Mouse (Mus musculus) liver, embryonic 11.5 days (tissue): Measurements from ENCODE around the gene Taar6. TPM values are rescaled to one million over a fixed set of nuclear protein-coding genes. Genes with fewer than 3 reads are reported as not detected.

Source experiments
- ATAC-seq: fragments of 200-750 bp; cut with Nextera tagmentation; replicated peaks from 2 replicates; pipeline ENCODE4 v1.8.0; 2017; ENCODE audit warnings: moderate number of reproducible peaks, mild to moderate bottlenecking, moderate TSS enrichment, moderate library complexity; ENCODE audit not compliant: low FRiP score
- DNase-seq: peaks from one replicate; pipeline ENCODE4 v3.0.0-alpha.2; 2017; ENCODE audit warnings: low spot score
- H3K27ac ChIP-seq: fragments of 300-500 bp; sonication (generic); 2 replicates; pipeline ENCODE4 v1.5.1; 2014; ENCODE audit warnings: mild to moderate bottlenecking, low read depth, low read length, control low read depth
- H3K27me3 ChIP-seq: fragments of 300-500 bp; sonication (generic); replicated peaks from 2 replicates; pipeline ENCODE4 v1.6.1; 2014; ENCODE audit warnings: low read length, mixed read lengths; ENCODE audit not compliant: control insufficient read depth, insufficient read depth
- H3K36me3 ChIP-seq: fragments of 300-500 bp; sonication (generic); 2 replicates; pipeline ENCODE4 v1.6.1; 2014; ENCODE audit warnings: mild to moderate bottlenecking, low read length, moderate library complexity, mixed read lengths; ENCODE audit not compliant: control insufficient read depth, insufficient read depth
- H3K4me1 ChIP-seq: fragments of 300-500 bp; sonication (generic); replicated peaks from 2 replicates; pipeline ENCODE4 v1.6.1; 2014; ENCODE audit warnings: low read length, mixed read lengths; ENCODE audit not compliant: control insufficient read depth, insufficient read depth
- H3K4me2 ChIP-seq: fragments of 300-500 bp; sonication (generic); 2 replicates; pipeline ENCODE4 v1.6.1; 2014; ENCODE audit warnings: mild to moderate bottlenecking, control low read depth, moderate library complexity
- H3K4me3 ChIP-seq: fragments of 300-500 bp; sonication (generic); 2 replicates; pipeline ENCODE4 v1.5.1; 2014; ENCODE audit warnings: low read depth, low read length, control low read depth
- H3K9ac ChIP-seq: fragments of 300-500 bp; sonication (generic); 2 replicates; pipeline ENCODE4 v1.6.1; 2014; ENCODE audit warnings: low read depth, low read length, control low read depth
- H3K9me3 ChIP-seq: fragments of 300-500 bp; sonication (generic); 2 replicates; pipeline ENCODE4 v1.6.1; 2016; ENCODE audit warnings: low read length, inconsistent platforms, mixed read lengths; ENCODE audit not compliant: control insufficient read depth
- WGBS: fragments of 180-500 bp; shearing (Covaris S2); extraction: QIAGEN DNeasy Blood & Tissue Kit; methylation state at CpG from one replicate; pipeline ENCODE4 v1.1.7; 2014; 5-methylcytosine and 5-hydroxymethylcytosine counted together
- polyA plus RNA-seq: library from polyadenylated mRNA; unstranded; fragments of >200 nt; fragmentation: Nextera tagmentation; extraction: Ambion mirVana; gene quantifications from 2 replicates; pipeline ENCODE4 v1.2.1, GENCODE M21; 2014

The Taar6 gene
- polyA plus RNA-seq: not detected in 2 replicates

DNA sequence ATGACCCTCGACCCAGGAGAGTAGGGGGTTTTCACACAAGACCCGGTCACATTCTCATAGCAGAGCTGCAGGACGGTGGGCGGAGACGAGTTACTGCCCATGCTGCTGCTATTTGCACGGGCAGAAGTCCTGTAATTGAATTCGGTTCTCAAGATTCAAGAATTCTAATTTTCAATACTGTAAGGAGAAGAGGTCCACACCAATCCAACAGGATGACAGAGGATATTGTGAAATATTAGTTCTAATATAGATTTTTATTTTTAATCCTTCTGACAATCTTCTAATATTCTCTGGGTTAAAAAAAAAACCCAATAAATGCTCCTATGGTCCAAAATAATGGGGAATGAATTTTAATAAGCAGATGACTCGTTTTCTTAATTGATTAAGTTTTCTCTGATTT lies at the start of gene Taar6:
TSS of gene Taar6 (minus strand) at position 101 of the 400 bp plus-strand sequence.
- no peaks in the 10 kb centered on the region for H3K4me1 ChIP-seq
- 72% methylated on average over 8 of the region's 8 CpGs for WGBS
- no peak within 1 kb of the TSS for H3K4me3 ChIP-seq
- H3K4me2 ChIP-seq: no peak within 1 kb of the TSS
- DNase-seq: no peak
- no peak within 1 kb of the TSS for H3K9ac ChIP-seq
- no peak for ATAC-seq
- H3K36me3 ChIP-seq: no peaks in the 10 kb centered on the region
- no peaks in the 10 kb centered on the region for H3K27me3 ChIP-seq
- no peaks in the 10 kb centered on the region for H3K9me3 ChIP-seq
- H3K27ac ChIP-seq: no peak within 1 kb of the TSS

GRCm38 (mm10) chr10:24031347-24031746 lies 45.9 kb upstream of the Taar6 start:
- Histone ChIP-seq H3K4me2 (no peak overlapping the region), H3K9ac (no peak overlapping the region), H3K27me3 (no peaks in the 10 kb centered on the region), H3K4me1 (no peaks in the 10 kb centered on the region), H3K27ac (no peak overlapping the region), H3K9me3 (no peaks in the 10 kb centered on the region), H3K36me3 (no peaks in the 10 kb centered on the region), H3K4me3 (no peak overlapping the region)
- DNase-seq (no peak), ATAC-seq (no peak)

DNA sequence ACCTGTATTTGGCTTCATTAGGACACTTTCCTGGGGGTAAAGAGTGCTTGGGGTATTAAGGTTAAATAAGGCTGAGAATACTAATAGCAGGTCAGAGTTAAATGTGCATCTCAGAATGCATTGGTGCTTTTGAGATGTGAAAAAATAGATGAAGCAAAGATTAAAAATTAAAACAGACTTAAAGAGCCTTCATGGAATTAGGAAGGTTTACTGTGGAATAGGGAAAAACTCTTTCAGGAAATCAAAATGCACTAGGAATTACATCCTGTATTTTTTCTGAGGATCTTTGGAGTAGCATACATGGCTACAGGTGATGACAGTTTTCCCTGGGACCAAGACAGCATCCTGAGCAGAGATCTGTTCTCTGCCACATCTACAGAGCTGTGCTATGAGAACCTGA lies 41.5 kb upstream of the Taar6 start, which contains the start of gene Taar7d:
TSS of gene Taar7d (plus strand) at position 301 of the 400 bp plus-strand sequence.
- Histone ChIP-seq H3K4me1 (no peaks in the 10 kb centered on the region), H3K36me3 (no peaks in the 10 kb centered on the region), H3K27me3 (no peaks in the 10 kb centered on the region), H3K27ac (no peak within 1 kb of the TSS), H3K4me2 (no peak within 1 kb of the TSS), H3K9me3 (no peaks in the 10 kb centered on the region), H3K9ac (no peak within 1 kb of the TSS), H3K4me3 (no peak within 1 kb of the TSS)
- ATAC-seq (no peak), DNase-seq (no peak)

DNA sequence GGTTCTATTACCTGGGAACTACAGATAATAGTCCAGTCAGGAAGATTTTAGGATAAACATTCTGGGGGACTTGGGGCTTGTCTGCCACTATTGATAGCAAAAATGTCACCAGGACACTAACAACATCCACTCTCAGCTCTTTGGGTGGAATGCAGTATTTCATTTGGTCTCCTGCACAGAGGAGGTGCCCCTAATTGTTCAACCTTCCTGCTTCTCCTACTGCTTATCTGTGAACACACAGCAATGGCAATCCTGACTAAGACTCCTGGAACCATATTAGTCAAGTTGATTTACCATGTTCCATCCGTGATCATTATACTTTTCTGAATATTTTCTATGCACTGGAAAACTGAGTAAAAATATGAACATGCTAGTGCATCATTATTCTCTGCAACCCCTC lies 22.7 kb upstream of the Taar6 start:
- 68% methylated on average over 1 of the region's 1 CpGs for WGBS
- H3K9me3 ChIP-seq: no peaks in the 10 kb centered on the region
- ATAC-seq (peak; percentile 63), DNase-seq (no peak)
- no peaks in the 10 kb centered on the region for H3K36me3 ChIP-seq
- no peak overlapping the region for H3K9ac ChIP-seq
- no peak overlapping the region for H3K4me3 ChIP-seq
- H3K4me2 ChIP-seq: no peak overlapping the region
- no peaks in the 10 kb centered on the region for H3K27me3 ChIP-seq
- H3K4me1 ChIP-seq: peaks cover 6% of the 10 kb centered on the region; the same call in 1 of the 2 replicates
- H3K27ac ChIP-seq: no peak overlapping the region

- no peak for DNase-seq
- Histone ChIP-seq H3K36me3 (no peaks in the 10 kb centered on the region), H3K27ac (no peak overlapping the region), H3K9ac (no peak overlapping the region), H3K9me3 (no peaks in the 10 kb centered on the region), H3K4me2 (no peak overlapping the region), H3K27me3 (no peaks in the 10 kb centered on the region), H3K4me3 (no peak overlapping the region), H3K4me1 (peaks cover 6% of the 10 kb centered on the region; the same call in 1 of the 2 replicates)
- ATAC-seq: peak; percentile 88
- WGBS: 46% methylated on average over 2 of the region's 2 CpGs
These were observed 21.6 kb upstream of the Taar6 start for GRCm38 (mm10) chr10:24007034-24007433.

GRCm38 (mm10) chr10:24006442-24006841 lies 21.0 kb upstream of the Taar6 start:
- Histone ChIP-seq H3K4me1 (peaks cover 6% of the 10 kb centered on the region; the same call in 1 of the 2 replicates), H3K4me2 (no peak overlapping the region), H3K9me3 (no peaks in the 10 kb centered on the region), H3K27ac (no peak overlapping the region), H3K9ac (no peak overlapping the region), H3K27me3 (no peaks in the 10 kb centered on the region), H3K4me3 (no peak overlapping the region), H3K36me3 (no peaks in the 10 kb centered on the region)
- ATAC-seq (no peak), DNase-seq (no peak)
- WGBS: 60% methylated on average over 1 of the region's 1 CpGs

- H3K27me3 ChIP-seq: no peaks in the 10 kb centered on the region
- no peak within 1 kb of the TSS for H3K9ac ChIP-seq
- no peaks in the 10 kb centered on the region for H3K36me3 ChIP-seq
- no peaks in the 10 kb centered on the region for H3K4me1 ChIP-seq
- no peak within 1 kb of the TSS for H3K4me3 ChIP-seq
- ATAC-seq (no peak), DNase-seq (no peak)
- WGBS: 64% methylated on average over 1 of the region's 1 CpGs
- no peak within 1 kb of the TSS for H3K4me2 ChIP-seq
- no peaks in the 10 kb centered on the region for H3K9me3 ChIP-seq
- H3K27ac ChIP-seq: no peak within 1 kb of the TSS
These were observed 14.2 kb upstream of the Taar6 start, which contains the start of gene Taar7b for GRCm38 (mm10) chr10:23999639-24000038. TSS of gene Taar7b (plus strand) at chr10:23999939.

- Histone ChIP-seq H3K36me3 (no peaks in the 10 kb centered on the region), H3K27ac (no peak within 1 kb of the TSS), H3K9ac (no peak within 1 kb of the TSS), H3K9me3 (no peaks in the 10 kb centered on the region), H3K27me3 (no peaks in the 10 kb centered on the region), H3K4me2 (no peak within 1 kb of the TSS), H3K4me1 (no peaks in the 10 kb centered on the region), H3K4me3 (no peak within 1 kb of the TSS)
- no peak for ATAC-seq
- WGBS: 83% methylated on average over 3 of the region's 3 CpGs
- DNase-seq: no peak
These were observed 7.9 kb upstream of the Taar6 start, which contains the start of gene Taar7a for GRCm38 (mm10) chr10:23993381-23993780. TSS of gene Taar7a (minus strand) at chr10:23993481.

DNA sequence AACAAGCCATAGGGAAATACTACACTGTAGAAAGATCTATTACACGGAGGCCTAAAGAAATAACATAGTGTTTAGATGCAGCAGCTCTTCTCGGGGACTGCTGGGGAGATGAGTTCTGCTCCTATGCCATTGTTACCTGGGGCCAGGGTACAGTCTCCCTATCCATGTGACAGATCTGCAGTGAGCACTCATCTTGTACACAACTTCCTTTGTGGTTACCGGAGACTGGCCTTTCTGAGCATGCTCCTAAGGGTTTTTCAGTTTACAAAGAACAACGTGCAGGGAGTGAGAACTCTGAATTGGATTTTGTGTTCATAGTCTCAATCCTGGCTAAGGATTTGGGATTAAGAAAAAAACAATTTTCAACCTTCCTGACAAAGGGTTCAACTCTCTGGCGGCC lies 973 bp upstream of the Taar6 start:
- Histone ChIP-seq H3K4me2 (no peak overlapping the region), H3K9me3 (no peaks in the 10 kb centered on the region), H3K4me3 (no peak overlapping the region), H3K36me3 (no peaks in the 10 kb centered on the region), H3K27ac (no peak overlapping the region), H3K9ac (no peak overlapping the region), H3K27me3 (no peaks in the 10 kb centered on the region), H3K4me1 (no peaks in the 10 kb centered on the region)
- DNase-seq (no peak), ATAC-seq (no peak)
- WGBS: 62% methylated on average over 5 of the region's 5 CpGs
